Mouse (Mus musculus) E14TG2a.4 (cell line): ENCODE data around the gene Lep.

Experiments used
- H3K27me3 ChIP-seq: 2 replicates; pipeline ENCODE4 v1.6.1; 2014; ENCODE audit warnings: low read length, control low read depth; ENCODE audit not compliant: insufficient read depth
- H3K36me3 ChIP-seq: 2 replicates; pipeline ENCODE4 v1.6.1; 2014; ENCODE audit warnings: low read length, control low read depth; ENCODE audit not compliant: insufficient read depth
- H3K4me1 ChIP-seq: replicated peaks from 2 replicates; pipeline ENCODE4 v1.6.1; 2014; ENCODE audit warnings: low read depth, low read length, control low read depth
- H3K4me3 ChIP-seq: replicated peaks from 2 replicates; pipeline ENCODE4 v1.5.1; 2014; ENCODE audit warnings: mild to moderate bottlenecking, low read length
- H3K9me3 ChIP-seq: 2 replicates; pipeline ENCODE4 v1.6.1; 2014; ENCODE audit warnings: low read length, control low read depth
- CTCF ChIP-seq: conservative IDR thresholded peaks from 2 replicates; pipeline ENCODE4 v1.5.1; 2014; ENCODE audit warnings: low read length
- NANOG ChIP-seq: IDR thresholded peaks from 2 replicates; pipeline ENCODE4 v1.6.1; 2014; ENCODE audit warnings: borderline replicate concordance, low read length, mixed read lengths
- POU5F1 ChIP-seq: IDR thresholded peaks from 2 replicates; pipeline ENCODE4 v1.6.1; 2014; ENCODE audit warnings: low read length, borderline replicate concordance

Gene Lep

DNA sequence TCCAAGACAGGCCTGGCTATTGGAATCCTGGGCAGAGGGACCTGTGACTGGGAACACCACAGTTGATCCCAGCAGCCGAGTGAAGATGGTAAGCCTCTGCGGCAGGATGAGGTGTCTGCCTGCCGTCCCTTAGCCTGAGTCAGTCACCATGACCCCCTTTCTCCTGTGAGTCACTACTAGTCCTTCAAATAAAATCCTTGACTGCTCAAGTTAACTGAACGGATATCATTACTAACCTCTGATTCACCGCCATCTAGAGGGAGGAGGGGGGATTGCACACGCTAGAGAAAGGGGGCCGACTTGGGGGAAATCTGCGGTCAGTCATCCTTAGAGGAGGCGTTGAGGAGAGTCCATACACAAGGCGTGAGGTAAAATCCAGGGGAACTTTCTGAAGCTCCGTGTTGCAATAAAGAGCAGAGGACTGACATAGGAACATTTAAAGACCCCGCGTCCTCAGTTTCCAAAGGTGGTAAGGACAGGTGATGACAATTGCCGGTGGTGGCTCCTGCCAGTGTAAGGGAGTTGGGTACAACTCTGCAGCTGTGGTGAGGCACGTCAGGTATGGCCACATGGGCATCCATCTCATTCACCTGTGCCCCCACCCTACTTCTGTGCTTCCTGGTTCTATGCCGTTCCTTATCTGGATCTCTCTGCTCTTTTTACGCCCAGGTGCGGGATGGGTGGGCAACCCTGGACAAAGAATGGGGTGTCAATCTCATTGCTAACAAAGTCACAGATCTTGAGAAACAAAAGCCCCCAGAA lies 36.6 kb upstream of the Lep start:
- H3K27me3 ChIP-seq, result no peaks in the 10 kb centered on the region
- peak; percentile 99 for TF ChIP-seq CTCF
- no peak for TF ChIP-seq POU5F1
- no peak for TF ChIP-seq NANOG
- peaks cover 9% of the 10 kb centered on the region for H3K9me3 ChIP-seq
- H3K36me3 ChIP-seq, result no peaks in the 10 kb centered on the region; the same call in 1 of the 2 replicates
- H3K4me3 ChIP-seq, result peak overlapping the region; percentile 61
- H3K4me1 ChIP-seq, result peaks cover 99% of the 10 kb centered on the region

DNA sequence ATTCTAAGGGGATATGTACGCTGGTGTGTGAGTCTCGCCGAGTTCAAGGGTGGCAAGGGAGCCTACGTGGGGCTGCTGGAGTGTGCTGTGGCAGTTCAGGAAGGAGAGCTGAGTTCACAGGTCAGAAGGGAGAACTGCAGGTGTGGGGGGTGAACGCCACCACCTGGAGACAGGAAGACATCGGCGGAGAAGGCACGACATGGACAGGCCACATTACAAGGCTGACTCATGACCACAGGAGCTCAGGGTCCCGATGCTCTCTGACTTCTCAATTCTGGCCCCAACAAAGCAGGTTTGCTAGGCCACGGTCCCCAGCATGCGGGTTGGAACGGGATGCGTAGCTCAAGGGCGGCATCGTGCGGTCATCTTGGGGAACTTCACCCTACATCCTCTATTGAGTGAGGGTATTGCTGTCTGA lies 36.0 kb upstream of the Lep start:
- TF ChIP-seq CTCF (peak; percentile 93), NANOG (no peak)

DNA sequence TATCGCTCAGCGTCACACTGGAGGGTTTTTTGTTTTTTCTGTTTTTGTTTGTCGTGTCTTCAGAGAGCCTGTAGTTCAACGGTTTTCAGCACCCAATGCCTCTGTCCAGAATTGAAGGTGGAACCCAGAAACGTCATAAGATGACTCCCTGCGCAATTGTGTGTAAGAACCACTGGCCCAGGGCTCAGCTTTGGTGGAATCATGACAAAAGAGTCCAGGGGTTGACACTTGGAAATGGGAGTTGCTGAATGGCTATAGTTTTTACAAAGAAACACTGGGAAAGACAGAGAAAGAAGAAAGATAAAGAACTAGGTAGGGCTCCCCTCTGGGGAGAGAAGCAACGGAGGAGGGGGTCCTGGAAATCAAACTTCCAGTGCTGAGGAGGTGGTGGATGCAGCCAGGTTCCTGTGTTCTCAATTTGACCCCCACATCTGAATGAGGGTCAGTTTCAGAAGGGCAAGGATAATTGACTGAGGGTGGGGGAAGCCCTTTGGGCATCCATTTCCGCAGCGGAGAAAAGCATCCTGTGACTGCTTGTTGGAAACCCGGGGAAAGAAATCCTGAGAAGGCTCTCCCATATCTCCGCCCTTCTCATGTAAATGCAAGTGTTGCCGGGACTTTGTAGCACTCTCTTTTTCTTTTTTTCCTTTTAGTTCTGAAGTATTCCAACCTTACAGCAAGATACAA lies 34.1 kb upstream of the Lep start:
- TF ChIP-seq CTCF (no peak), NANOG (no peak), POU5F1 (0 out of 2 replicates have a peak, but pooled peaks have one; percentile 18)
- H3K36me3 ChIP-seq, result no peaks in the 10 kb centered on the region; the same call in 1 of the 2 replicates
- peaks cover 86% of the 10 kb centered on the region for H3K4me1 ChIP-seq
- H3K9me3 ChIP-seq, result peaks cover 14% of the 10 kb centered on the region
- no peaks in the 10 kb centered on the region for H3K27me3 ChIP-seq
- H3K4me3 ChIP-seq, result peak overlapping the region; percentile 53

More for the DNA sequence above, 36.0 kb upstream of the Lep start:
- Histone ChIP-seq H3K27me3 (no peaks in the 10 kb centered on the region), H3K9me3 (peaks cover 9% of the 10 kb centered on the region), H3K4me1 (peaks cover 99% of the 10 kb centered on the region), H3K4me3 (peak overlapping the region; percentile 61), H3K36me3 (no peaks in the 10 kb centered on the region; the same call in 1 of the 2 replicates)

DNA sequence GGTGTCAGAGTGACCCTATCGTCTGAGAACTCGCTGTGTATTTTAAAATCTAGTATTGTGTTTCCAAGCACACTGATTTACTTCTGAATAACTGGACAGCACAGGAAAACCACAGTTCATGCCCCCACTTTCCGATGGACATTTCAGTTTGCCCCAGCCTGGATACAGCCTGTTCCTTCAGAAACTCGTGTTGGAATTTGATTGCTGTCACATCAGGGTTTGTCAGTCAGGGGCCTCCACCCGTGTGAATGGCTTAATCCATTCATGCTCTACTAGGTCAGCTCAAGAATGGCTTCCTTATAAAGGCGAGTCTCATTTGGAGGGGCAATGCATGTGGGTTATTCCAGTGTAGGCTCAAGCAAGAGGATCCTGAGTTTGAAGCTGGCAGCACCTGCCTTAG lies 33.3 kb upstream of the Lep start:
- Histone ChIP-seq H3K9me3 (peaks cover 8% of the 10 kb centered on the region), H3K27me3 (no peaks in the 10 kb centered on the region), H3K36me3 (no peaks in the 10 kb centered on the region), H3K4me3 (peak overlapping the region; percentile 53), H3K4me1 (peaks cover 86% of the 10 kb centered on the region)
- TF ChIP-seq POU5F1 (no peak), NANOG (no peak), CTCF (no peak)

DNA sequence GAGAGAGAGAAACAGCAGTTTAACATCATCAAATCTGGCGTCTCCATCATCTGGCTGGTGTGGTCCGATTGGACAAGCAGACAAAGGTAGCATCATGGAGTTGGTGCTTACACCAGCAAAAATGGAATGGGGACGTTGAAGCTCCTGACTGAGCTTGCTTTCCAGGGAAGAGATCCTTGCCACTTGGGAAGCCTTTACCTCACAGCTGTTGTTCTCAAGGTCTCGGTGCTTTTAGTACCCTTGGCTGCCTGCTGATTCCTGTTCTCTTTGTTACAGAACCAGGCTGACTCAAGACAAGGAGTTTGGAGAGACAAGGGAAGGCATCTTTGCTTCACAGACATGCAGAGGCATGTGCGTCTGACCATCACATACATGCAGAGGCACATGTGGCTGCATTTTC lies 31.9 kb upstream of the Lep start:
- H3K27me3 ChIP-seq, result no peaks in the 10 kb centered on the region
- peaks cover 8% of the 10 kb centered on the region for H3K9me3 ChIP-seq
- TF ChIP-seq POU5F1 (no peak), CTCF (no peak), NANOG (no peak)
- 0 out of 2 replicates have a peak overlapping the region, but pooled peaks have one; percentile 7 for H3K4me3 ChIP-seq
- H3K36me3 ChIP-seq, result no peaks in the 10 kb centered on the region
- peaks cover 84% of the 10 kb centered on the region for H3K4me1 ChIP-seq

DNA sequence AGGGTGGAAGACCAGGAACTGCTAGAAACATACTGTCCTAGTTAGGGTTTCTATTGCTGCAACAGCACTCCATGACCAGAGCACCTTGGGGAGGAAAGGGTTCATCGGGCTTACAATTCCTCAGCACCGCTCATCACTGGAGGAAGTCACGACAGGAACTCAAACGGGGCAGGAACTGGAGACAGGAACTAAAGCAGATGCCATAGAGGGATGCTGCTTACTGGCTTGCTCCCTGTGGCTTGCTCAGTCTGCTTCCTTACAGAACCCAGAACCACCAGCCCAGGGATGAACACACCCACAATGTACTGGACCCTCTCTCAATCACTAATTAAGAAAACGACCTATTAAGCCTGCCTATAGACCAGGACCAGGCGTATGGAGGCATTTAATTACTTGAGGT lies 30.5 kb upstream of the Lep start:
- peaks cover 71% of the 10 kb centered on the region for H3K4me1 ChIP-seq
- H3K4me3 ChIP-seq, result no peak overlapping the region
- H3K27me3 ChIP-seq, result no peaks in the 10 kb centered on the region
- no peaks in the 10 kb centered on the region for H3K36me3 ChIP-seq
- H3K9me3 ChIP-seq, result peaks cover 8% of the 10 kb centered on the region
- TF ChIP-seq NANOG (no peak), POU5F1 (no peak), CTCF (no peak)

DNA sequence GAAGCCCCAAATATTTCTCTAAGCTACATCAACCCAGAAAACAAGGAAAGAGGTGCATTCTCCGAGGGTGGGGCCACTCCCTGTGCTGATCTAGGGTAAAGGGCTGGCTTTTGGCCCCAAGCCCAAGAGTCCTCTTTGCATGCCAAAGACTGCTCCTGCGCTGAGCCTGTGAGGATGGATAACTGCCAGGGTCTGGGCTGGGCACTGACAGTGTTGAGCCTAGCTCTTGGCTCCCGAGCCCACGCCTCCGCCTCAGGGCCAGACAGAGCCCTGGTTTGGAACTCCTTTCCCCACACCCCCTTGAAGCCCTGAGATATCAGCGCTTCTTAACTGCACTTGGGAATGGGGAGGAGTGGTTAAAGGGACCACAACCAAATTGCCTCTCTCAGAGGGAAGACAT lies 28.8 kb upstream of the Lep start:
- no peaks in the 10 kb centered on the region for H3K36me3 ChIP-seq
- H3K4me3 ChIP-seq, result no peak overlapping the region; the same call in 1 of the 2 replicates

DNA sequence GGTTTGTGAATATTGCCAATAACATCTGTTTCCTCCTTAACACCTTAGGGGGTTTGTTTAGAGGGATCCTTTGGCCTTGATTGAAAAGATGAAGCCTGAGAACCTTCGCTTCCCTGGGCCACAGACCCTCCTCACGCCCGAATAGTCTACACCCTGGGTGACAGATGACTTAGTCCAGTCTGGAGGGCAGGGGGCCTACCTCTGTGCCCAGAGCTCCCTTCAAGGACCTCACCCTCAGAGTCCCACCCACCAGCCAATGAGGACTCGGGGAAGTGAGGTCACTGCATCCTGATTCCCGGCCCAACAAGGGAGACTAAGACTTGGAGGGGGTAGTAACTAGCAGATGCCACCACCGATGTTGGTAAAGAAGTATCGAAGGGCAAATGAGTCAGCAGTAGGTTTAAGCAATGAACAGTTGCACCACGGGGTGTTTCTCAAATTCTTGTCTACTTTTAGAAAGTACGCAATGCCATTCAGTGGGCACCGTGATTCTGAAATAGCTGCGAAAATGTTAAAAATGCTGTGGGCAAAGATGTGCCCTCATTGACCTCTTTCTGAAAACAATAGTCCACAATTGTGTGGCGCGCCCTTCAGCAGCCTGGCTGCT lies 28.2 kb upstream of the Lep start:
- no peak for TF ChIP-seq NANOG
- no peak for TF ChIP-seq CTCF
- no peak for TF ChIP-seq POU5F1
- Histone ChIP-seq H3K4me3 (no peak overlapping the region; the same call in 1 of the 2 replicates), H3K36me3 (no peaks in the 10 kb centered on the region), H3K9me3 (peaks cover 8% of the 10 kb centered on the region), H3K4me1 (peaks cover 48% of the 10 kb centered on the region), H3K27me3 (no peaks in the 10 kb centered on the region)

More for the DNA sequence above, 28.8 kb upstream of the Lep start:
- Histone ChIP-seq H3K27me3 (no peaks in the 10 kb centered on the region), H3K4me1 (peaks cover 54% of the 10 kb centered on the region), H3K9me3 (peaks cover 8% of the 10 kb centered on the region)
- no peak for TF ChIP-seq NANOG
- no peak for TF ChIP-seq POU5F1
- TF ChIP-seq CTCF, result no peak
